Mouse (Mus musculus): ENCODE results near the gene Ptgds. TPM values are rescaled to one million over a fixed set of nuclear protein-coding genes. Genes with fewer than 3 reads are reported as not detected.

The Ptgds gene
- polyA plus RNA-seq, 1 experiment from 2014 or later = 7.6 TPM

Small RNAs within 50 kb of the gene (microRNA-seq; reads per million reads assigned to microRNA genes)
- 0.80 reads per million for gene Mir3087

Other genes with a start within 250 kb of the Ptgds start
- 448 and 518 TPM in 2 replicates for gene Tubb4b, start 245.3 kb downstream of the Ptgds start, polyA plus RNA-seq (2015; fragmentation: Nextera tagmentation; extraction: Ambion mirVana)
- not detected in 2 replicates for gene Slc34a3, start 235.7 kb downstream of the Ptgds start, polyA plus RNA-seq (2015; fragmentation: Nextera tagmentation; extraction: Ambion mirVana)
- gene Rnf224, start 233.3 kb downstream of the Ptgds start, polyA plus RNA-seq (2015; fragmentation: Nextera tagmentation; extraction: Ambion mirVana) = not detected in 2 replicates
- 43.1 and 43.2 TPM in 2 replicates for gene Rnf208, start 227.8 kb downstream of the Ptgds start, polyA plus RNA-seq (2015; fragmentation: Nextera tagmentation; extraction: Ambion mirVana)
- gene Cysrt1, start 227.6 kb downstream of the Ptgds start, polyA plus RNA-seq (2015; fragmentation: Nextera tagmentation; extraction: Ambion mirVana) = 0.29 TPM in 1 of 2 replicates, not detected in the other
- gene AL732309.1, start 223.2 kb downstream of the Ptgds start, polyA plus RNA-seq (2015; fragmentation: Nextera tagmentation; extraction: Ambion mirVana) = 4.4 and 7.1 TPM in 2 replicates
- 19.4 and 20.3 TPM in 2 replicates for gene Tmem203, start 214.6 kb downstream of the Ptgds start, polyA plus RNA-seq (2015; fragmentation: Nextera tagmentation; extraction: Ambion mirVana)
- gene Tprn, start 207.4 kb downstream of the Ptgds start, polyA plus RNA-seq (2015; fragmentation: Nextera tagmentation; extraction: Ambion mirVana) = 9.7 and 10.8 TPM in 2 replicates
- gene Ssna1, start 197.6 kb downstream of the Ptgds start, polyA plus RNA-seq (2015; fragmentation: Nextera tagmentation; extraction: Ambion mirVana) = 233 and 245 TPM in 2 replicates
- 126 and 148 TPM in 2 replicates for gene Anapc2, start 197.6 kb downstream of the Ptgds start, polyA plus RNA-seq (2015; fragmentation: Nextera tagmentation; extraction: Ambion mirVana)
- gene Tmem210, start 181.9 kb downstream of the Ptgds start, polyA plus RNA-seq (2015; fragmentation: Nextera tagmentation; extraction: Ambion mirVana) = not detected in 2 replicates
- 0.14 TPM in 1 of 2 replicates, not detected in the other for gene Lrrc26, start 180.1 kb downstream of the Ptgds start, polyA plus RNA-seq (2015; fragmentation: Nextera tagmentation; extraction: Ambion mirVana)
- 5.6 and 7.9 TPM in 2 replicates for gene Grin1, start 150.9 kb downstream of the Ptgds start, polyA plus RNA-seq (2015; fragmentation: Nextera tagmentation; extraction: Ambion mirVana)
- gene Man1b1, start 137.7 kb downstream of the Ptgds start, polyA plus RNA-seq (2015; fragmentation: Nextera tagmentation; extraction: Ambion mirVana) = 59.2 and 63.2 TPM in 2 replicates
- 22.8 and 23.3 TPM in 2 replicates for gene Dpp7, start 113.7 kb downstream of the Ptgds start, polyA plus RNA-seq (2015; fragmentation: Nextera tagmentation; extraction: Ambion mirVana)
- 2.2 and 3.5 TPM in 2 replicates for gene Uap1l1, start 104.4 kb downstream of the Ptgds start, polyA plus RNA-seq (2015; fragmentation: Nextera tagmentation; extraction: Ambion mirVana)
- 49.4 and 62.3 TPM in 2 replicates for gene Sapcd2, start 97.7 kb downstream of the Ptgds start, polyA plus RNA-seq (2015; fragmentation: Nextera tagmentation; extraction: Ambion mirVana)
- 0.68 and 0.98 TPM in 2 replicates for gene Entpd2, start 74.2 kb downstream of the Ptgds start, polyA plus RNA-seq (2015; fragmentation: Nextera tagmentation; extraction: Ambion mirVana)
- 287 and 315 TPM in 2 replicates for gene Npdc1, start 70.7 kb downstream of the Ptgds start, polyA plus RNA-seq (2015; fragmentation: Nextera tagmentation; extraction: Ambion mirVana)
- gene Fut7, start 46.8 kb downstream of the Ptgds start, polyA plus RNA-seq (2015; fragmentation: Nextera tagmentation; extraction: Ambion mirVana) = 0.08 TPM in 1 of 2 replicates, not detected in the other
- gene Abca2, start 41.3 kb downstream of the Ptgds start, polyA plus RNA-seq (2015; fragmentation: Nextera tagmentation; extraction: Ambion mirVana) = 5.7 and 8.2 TPM in 2 replicates
- gene Clic3, start 13.2 kb downstream of the Ptgds start, polyA plus RNA-seq (2015; fragmentation: Nextera tagmentation; extraction: Ambion mirVana) = 2.4 and 3.2 TPM in 2 replicates
- 62.0 and 65.9 TPM in 2 replicates for gene Paxx, start 9.0 kb downstream of the Ptgds start, polyA plus RNA-seq (2015; fragmentation: Nextera tagmentation; extraction: Ambion mirVana)
- gene Lcn12, start 23.9 kb upstream of the Ptgds start, polyA plus RNA-seq (2015; fragmentation: Nextera tagmentation; extraction: Ambion mirVana) = not detected in 2 replicates
- 97.9 and 103 TPM in 2 replicates for gene Fbxw5, start 30.7 kb upstream of the Ptgds start, polyA plus RNA-seq (2015; fragmentation: Nextera tagmentation; extraction: Ambion mirVana)
- gene C8g, start 31.7 kb upstream of the Ptgds start, polyA plus RNA-seq (2015; fragmentation: Nextera tagmentation; extraction: Ambion mirVana) = 4.2 and 5.2 TPM in 2 replicates
- 30.9 and 33.3 TPM in 2 replicates for gene Traf2, start 76.9 kb upstream of the Ptgds start, polyA plus RNA-seq (2015; fragmentation: Nextera tagmentation; extraction: Ambion mirVana)
- 383 and 401 TPM in 2 replicates for gene Edf1, start 87.8 kb upstream of the Ptgds start, polyA plus RNA-seq (2015; fragmentation: Nextera tagmentation; extraction: Ambion mirVana)
- gene Mamdc4, start 104.8 kb upstream of the Ptgds start, polyA plus RNA-seq (2015; fragmentation: Nextera tagmentation; extraction: Ambion mirVana) = 3.1 and 4.2 TPM in 2 replicates
- 179 and 189 TPM in 2 replicates for gene Phpt1, start 105.2 kb upstream of the Ptgds start, polyA plus RNA-seq (2015; fragmentation: Nextera tagmentation; extraction: Ambion mirVana)
- gene Ajm1, start 111.7 kb upstream of the Ptgds start, polyA plus RNA-seq (2015; fragmentation: Nextera tagmentation; extraction: Ambion mirVana) = 2.2 and 3.4 TPM in 2 replicates
- 71.7 and 72.5 TPM in 2 replicates for gene Rabl6, start 138.5 kb upstream of the Ptgds start, polyA plus RNA-seq (2015; fragmentation: Nextera tagmentation; extraction: Ambion mirVana)
- gene Ccdc183, start 147.6 kb upstream of the Ptgds start, polyA plus RNA-seq (2015; fragmentation: Nextera tagmentation; extraction: Ambion mirVana) = 0.11 and 0.32 TPM in 2 replicates
- gene Tmem141, start 152.0 kb upstream of the Ptgds start, polyA plus RNA-seq (2015; fragmentation: Nextera tagmentation; extraction: Ambion mirVana) = 14.3 and 16.2 TPM in 2 replicates
- gene Fcna, start 158.0 kb upstream of the Ptgds start, polyA plus RNA-seq (2015; fragmentation: Nextera tagmentation; extraction: Ambion mirVana) = 0.92 and 1.2 TPM in 2 replicates
- gene Lcn8, start 183.1 kb upstream of the Ptgds start, polyA plus RNA-seq (2015; fragmentation: Nextera tagmentation; extraction: Ambion mirVana) = not detected in 2 replicates
- not detected in 2 replicates for gene Lcn5, start 187.9 kb upstream of the Ptgds start, polyA plus RNA-seq (2015; fragmentation: Nextera tagmentation; extraction: Ambion mirVana)
- gene Lcn6, start 206.7 kb upstream of the Ptgds start, polyA plus RNA-seq (2015; fragmentation: Nextera tagmentation; extraction: Ambion mirVana) = not detected in 2 replicates
- not detected in 2 replicates for gene Lcn10, start 212.7 kb upstream of the Ptgds start, polyA plus RNA-seq (2015; fragmentation: Nextera tagmentation; extraction: Ambion mirVana)
- gene Obp2a, start 230.0 kb upstream of the Ptgds start, polyA plus RNA-seq (2015; fragmentation: Nextera tagmentation; extraction: Ambion mirVana) = not detected in 2 replicates
- gene Bmyc, start 236.7 kb upstream of the Ptgds start, polyA plus RNA-seq (2015; fragmentation: Nextera tagmentation; extraction: Ambion mirVana) = 83.3 and 86.8 TPM in 2 replicates